Mouse (Mus musculus): ENCODE measurements around the gene Gm49721.
A peak's percentile ranks its signal among the peaks of the same experiment; 100 is the strongest.
"Not testable (repeated sequence)": the region's sequence is repeated elsewhere in the genome, so short reads cannot be mapped to it uniquely, and the experiment has no call there.

The Gm49721 gene

GRCm38 (mm10) chr17:7075519-7075918 lies 96.8 kb downstream of the Gm49721 start:
- DNase-seq (ENCODE audit: low spot score), result not testable (repeated sequence)

- DNase-seq (ENCODE audit: low spot score), result peak; percentile 69
Measured at GRCm38 (mm10) chr17:7079558-7079957, 100.9 kb downstream of the Gm49721 start.

- DNase-seq (ENCODE audit: low spot score), result not testable (repeated sequence)
Measured at GRCm38 (mm10) chr17:7084523-7084922, 105.8 kb downstream of the Gm49721 start.

- DNase-seq (ENCODE audit: low spot score), result not testable (repeated sequence)
Measured at GRCm38 (mm10) chr17:7085469-7086168, 106.9 kb downstream of the Gm49721 start.

GRCm38 (mm10) chr17:7086836-7087235 lies 108.1 kb downstream of the Gm49721 start:
- not testable (repeated sequence) for DNase-seq (ENCODE audit: low spot score)
